Comparison of ENCODE assay signal across 7 mouse cellular contexts in the genomic region with DNA sequence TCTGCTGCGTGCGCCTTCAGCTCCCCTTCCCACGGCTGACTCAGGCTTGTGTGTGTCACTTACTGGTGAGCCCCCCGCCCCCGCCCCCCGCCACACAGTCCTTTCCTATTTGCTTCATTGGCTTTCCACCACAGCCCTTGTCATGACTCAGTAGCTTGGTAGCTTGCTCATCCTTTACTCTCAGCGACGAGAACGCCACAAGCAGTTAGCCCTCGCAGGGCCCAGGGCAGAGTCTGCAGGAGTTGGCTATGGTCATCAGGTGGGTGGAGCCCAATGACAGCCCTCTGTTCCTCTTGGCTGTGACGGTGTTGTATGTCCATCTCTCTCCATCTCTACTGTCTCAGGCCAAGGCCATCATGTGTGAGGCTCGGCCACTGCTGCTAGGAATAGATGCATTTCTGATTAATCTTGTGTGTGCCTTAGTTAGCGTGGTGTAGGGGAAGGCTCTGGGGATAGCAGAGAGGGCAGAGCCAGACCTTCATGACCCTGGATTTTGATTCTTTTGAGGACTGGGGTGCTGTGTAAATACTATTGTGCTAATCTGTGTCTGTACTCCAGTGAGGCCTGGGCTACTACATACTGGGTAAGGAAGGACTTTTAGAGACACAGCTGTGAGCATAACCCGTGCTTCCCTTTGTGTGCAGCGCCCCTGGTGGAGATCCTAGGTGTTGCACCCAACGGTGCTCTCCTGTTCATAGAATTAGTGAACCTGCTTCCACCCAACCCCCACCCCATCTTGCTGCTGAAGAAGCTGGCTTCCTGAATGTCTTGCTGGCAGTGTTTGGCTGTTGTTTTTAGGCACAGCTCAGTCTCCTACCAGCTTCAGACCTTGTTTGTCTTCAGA. TPM values are rescaled to one million over a fixed set of nuclear protein-coding genes. Genes with fewer than 3 reads are reported as not detected.
DNase-seq lines count a peak whose midpoint lies in the region; ATAC-seq lines count a peak whose summit lies in the region.

No protein-coding gene starts in this region.

- H3K9ac ChIP-seq in limb, embryonic 12.5 days (replicated peaks) = no peak overlapping the region

- no peaks in the 10 kb centered on the region for H3K9me3 ChIP-seq in limb, embryonic 12.5 days

- H3K27me3 ChIP-seq in limb, embryonic 12.5 days = peaks cover 25% of the 10 kb centered on the region

- H3K4me1 ChIP-seq in limb, embryonic 12.5 days (replicated peaks) = peaks cover 54% of the 10 kb centered on the region

- no peak overlapping the region for H3K27ac ChIP-seq in limb, embryonic 12.5 days

- no peak overlapping the region for H3K4me2 ChIP-seq in limb, embryonic 12.5 days

- H3K4me3 ChIP-seq in limb, embryonic 12.5 days (replicated peaks) = no peak overlapping the region

- 0 out of 2 replicates have a peak, but pooled peaks have one; percentile 17 for ATAC-seq in limb, embryonic 12.5 days (ENCODE audit: insufficient number of reproducible peaks, insufficient read depth, low FRiP score, low TSS enrichment, low read depth)

- 65% methylated on average over 16 of the region's 16 CpGs for WGBS in limb, embryonic 12.5 days

- peak; percentile 93 for DNase-seq in adrenal gland, postnatal 10 days
- DNase-seq in embryo, embryonic 11.5 days (ENCODE audit: low read depth, low spot score) = peak; percentile 81
- DNase-seq in heart, adult 11 months = peak; percentile 94
- DNase-seq in kidney, adult 9 months = peak; percentile 93
- DNase-seq in monocyte, adult 2 months (ENCODE audit: low read depth in 1 of 2, low spot score in 2 of 2) = peak; percentile 46 to 71
- peak; percentile 85 to 93 for DNase-seq in spleen, postnatal 10 days (ENCODE audit: low spot score in 2 of 2)

- no peaks in the 10 kb centered on the region for H3K36me3 ChIP-seq in limb, embryonic 12.5 days

RNA-seq across cellular contexts. Expression of gene Glis1, which starts 19.0 kb away (rescaled TPM):
- total RNA-seq in adrenal gland, postnatal 10 days (2021) = under 1 TPM; 0.27 to 0.73 TPM
- 12.0 and 13.4 TPM in 2 replicates for polyA plus RNA-seq in limb, embryonic 12.5 days (2016; fragmentation: Nextera tagmentation; extraction: Ambion mirVana)
